Mouse (Mus musculus): Measurements from ENCODE around the gene Psma3. TPM values are rescaled to one million over a fixed set of nuclear protein-coding genes. Genes with fewer than 3 reads are reported as not detected.

Gene Psma3
- polyA plus RNA-seq, 1 experiment = 35.6 TPM

GRCm38 (mm10) chr12:70973831-70974230 lies 590 bp upstream of the Psma3 start:
- DNase-seq = no peak
- 75% methylated on average over 4 of the region's 4 CpGs for WGBS
- H3K4me3 ChIP-seq (ENCODE audit: control insufficient read depth, insufficient read depth, low read length) = peak overlapping the region; percentile 37; the same call in 1 of the 2 replicates

GRCm38 (mm10) chr12:70975406-70975805 lies 985 bp downstream of the Psma3 start:
- no peaks in the 10 kb centered on the region for H3K27me3 ChIP-seq (ENCODE audit: control insufficient read depth, insufficient read depth, low read length)
- WGBS = 20% methylated on average over 10 of the region's 10 CpGs
- no peak for TF ChIP-seq CTCF (IDR thresholded peaks at IDR 0.05; ENCODE audit: borderline replicate concordance, control insufficient read depth, extremely low read depth, insufficient read depth, low read length, poor library complexity)
- no peak for TF ChIP-seq POLR2A (IDR thresholded peaks at IDR 0.05; ENCODE audit: control insufficient read depth, extremely low read depth, insufficient read depth, low read length, poor library complexity)
- peaks cover 11% of the 10 kb centered on the region; the same call in 1 of the 2 replicates for H3K36me3 ChIP-seq (ENCODE audit: control insufficient read depth, insufficient read depth, low read length)
- H3K4me1 ChIP-seq (replicated peaks; ENCODE audit: control insufficient read depth, insufficient read depth, low read length) = peaks cover 6% of the 10 kb centered on the region
- no peak overlapping the region; the same call in 1 of the 2 replicates for H3K27ac ChIP-seq (ENCODE audit: control insufficient read depth, insufficient read depth, low read length)
- H3K4me3 ChIP-seq (ENCODE audit: control insufficient read depth, insufficient read depth, low read length) = peak overlapping the region; percentile 62; the same call in 1 of the 2 replicates
- DNase-seq = no peak

More at GRCm38 (mm10) chr12:70973831-70974230, 590 bp upstream of the Psma3 start:
- Histone ChIP-seq H3K36me3 (ENCODE audit: control insufficient read depth, insufficient read depth, low read length) (no peaks in the 10 kb centered on the region), H3K4me1 (replicated peaks; ENCODE audit: control insufficient read depth, insufficient read depth, low read length) (peaks cover 6% of the 10 kb centered on the region), H3K27me3 (ENCODE audit: control insufficient read depth, insufficient read depth, low read length) (no peaks in the 10 kb centered on the region), H3K27ac (ENCODE audit: control insufficient read depth, insufficient read depth, low read length) (no peak overlapping the region)
- no peak for TF ChIP-seq POLR2A (IDR thresholded peaks at IDR 0.05; ENCODE audit: control insufficient read depth, extremely low read depth, insufficient read depth, low read length, poor library complexity)
- TF ChIP-seq CTCF (IDR thresholded peaks at IDR 0.05; ENCODE audit: borderline replicate concordance, control insufficient read depth, extremely low read depth, insufficient read depth, low read length, poor library complexity) = no peak

- H3K4me3 ChIP-seq (ENCODE audit: control insufficient read depth, insufficient read depth, low read length) = no peak overlapping the region
- H3K36me3 ChIP-seq (ENCODE audit: control insufficient read depth, insufficient read depth, low read length) = peaks cover 11% of the 10 kb centered on the region; the same call in 1 of the 2 replicates
- DNase-seq = no peak
- H3K27ac ChIP-seq (ENCODE audit: control insufficient read depth, insufficient read depth, low read length) = no peak overlapping the region
- H3K27me3 ChIP-seq (ENCODE audit: control insufficient read depth, insufficient read depth, low read length) = no peaks in the 10 kb centered on the region
- WGBS = 47% methylated on average over 3 of the region's 3 CpGs
- TF ChIP-seq POLR2A (IDR thresholded peaks at IDR 0.05; ENCODE audit: control insufficient read depth, extremely low read depth, insufficient read depth, low read length, poor library complexity) = no peak
- H3K4me1 ChIP-seq (replicated peaks; ENCODE audit: control insufficient read depth, insufficient read depth, low read length) = peaks cover 6% of the 10 kb centered on the region
Measured at GRCm38 (mm10) chr12:70975891-70976290, 1.5 kb downstream of the Psma3 start.

GRCm38 (mm10) chr12:70978345-70978744 lies 3.9 kb downstream of the Psma3 start:
- WGBS = 62% methylated on average over 7 of the region's 7 CpGs
- TF ChIP-seq CTCF (IDR thresholded peaks at IDR 0.05; ENCODE audit: borderline replicate concordance, control insufficient read depth, extremely low read depth, insufficient read depth, low read length, poor library complexity) = no peak
- TF ChIP-seq POLR2A (IDR thresholded peaks at IDR 0.05; ENCODE audit: control insufficient read depth, extremely low read depth, insufficient read depth, low read length, poor library complexity) = no peak
- no peak overlapping the region for H3K27ac ChIP-seq (ENCODE audit: control insufficient read depth, insufficient read depth, low read length)

GRCm38 (mm10) chr12:70984855-70985550 lies 10.6 kb downstream of the Psma3 start:
- H3K4me1 ChIP-seq (replicated peaks; ENCODE audit: control insufficient read depth, insufficient read depth, low read length) = no peaks in the 10 kb centered on the region
- no peak for DNase-seq
- H3K27me3 ChIP-seq (ENCODE audit: control insufficient read depth, insufficient read depth, low read length) = no peaks in the 10 kb centered on the region
- no peak overlapping the region for H3K4me3 ChIP-seq (ENCODE audit: control insufficient read depth, insufficient read depth, low read length)
- TF ChIP-seq CTCF (IDR thresholded peaks at IDR 0.05; ENCODE audit: borderline replicate concordance, control insufficient read depth, extremely low read depth, insufficient read depth, low read length, poor library complexity) (no peak), POLR2A (IDR thresholded peaks at IDR 0.05; ENCODE audit: control insufficient read depth, extremely low read depth, insufficient read depth, low read length, poor library complexity) (no peak)
- 97% methylated on average over 7 of the region's 7 CpGs for WGBS
- no peak overlapping the region for H3K27ac ChIP-seq (ENCODE audit: control insufficient read depth, insufficient read depth, low read length)
- peaks cover 77% of the 10 kb centered on the region for H3K36me3 ChIP-seq (ENCODE audit: control insufficient read depth, insufficient read depth, low read length)

More at GRCm38 (mm10) chr12:70978345-70978744, 3.9 kb downstream of the Psma3 start:
- Histone ChIP-seq H3K27me3 (ENCODE audit: control insufficient read depth, insufficient read depth, low read length) (no peaks in the 10 kb centered on the region), H3K4me3 (ENCODE audit: control insufficient read depth, insufficient read depth, low read length) (no peak overlapping the region), H3K4me1 (replicated peaks; ENCODE audit: control insufficient read depth, insufficient read depth, low read length) (peaks cover 6% of the 10 kb centered on the region), H3K36me3 (ENCODE audit: control insufficient read depth, insufficient read depth, low read length) (peaks cover 21% of the 10 kb centered on the region)
- DNase-seq = no peak

- Histone ChIP-seq H3K4me3 (ENCODE audit: control insufficient read depth, insufficient read depth, low read length) (no peak overlapping the region), H3K4me1 (replicated peaks; ENCODE audit: control insufficient read depth, insufficient read depth, low read length) (peaks cover 7% of the 10 kb centered on the region), H3K36me3 (ENCODE audit: control insufficient read depth, insufficient read depth, low read length) (peaks cover 31% of the 10 kb centered on the region), H3K27me3 (ENCODE audit: control insufficient read depth, insufficient read depth, low read length) (no peaks in the 10 kb centered on the region), H3K27ac (ENCODE audit: control insufficient read depth, insufficient read depth, low read length) (no peak overlapping the region)
- no peak for DNase-seq
- WGBS = 97% methylated on average over 5 of the region's 5 CpGs
- no peak for TF ChIP-seq CTCF (IDR thresholded peaks at IDR 0.05; ENCODE audit: borderline replicate concordance, control insufficient read depth, extremely low read depth, insufficient read depth, low read length, poor library complexity)
- no peak for TF ChIP-seq POLR2A (IDR thresholded peaks at IDR 0.05; ENCODE audit: control insufficient read depth, extremely low read depth, insufficient read depth, low read length, poor library complexity)
Measured at GRCm38 (mm10) chr12:70997225-70997624, 22.8 kb downstream of the Psma3 start.
